In genomic region chr17:27725011-27725410, GRCm38 (mm10) we compare ENCODE assay signal across 15 mouse cellular contexts. TPM values are rescaled to one million over a fixed set of nuclear protein-coding genes. Genes with fewer than 3 reads are reported as not detected.
DNase-seq lines count a peak whose midpoint lies in the region; ATAC-seq and TF ChIP-seq lines count a peak whose summit lies in the region.
"Had no signal": no experiment of that assay in that cellular context is flagged by ENCODE, and none has a peak within 500 bp of the region (broad histone marks: within the 10 kb centered on the region; RNA-seq: fewer than 3 reads in every experiment).

No protein-coding gene starts in this region.

- H3K4me1 ChIP-seq in hindbrain, embryonic 11.5 days (replicated peaks; ENCODE audit: control insufficient read depth, insufficient read depth, low read length), result peaks cover 6% of the 10 kb centered on the region; the same call in 1 of the 2 replicates
- peaks cover 5% of the 10 kb centered on the region; the same call in 1 of the 2 replicates for H3K4me1 ChIP-seq in hindbrain, postnatal 0 days (ENCODE audit: insufficient read depth, low read length)
- peaks cover 20% of the 10 kb centered on the region for H3K4me1 ChIP-seq in midbrain, embryonic 12.5 days
- 0 out of 2 replicates have a peak, but pooled peaks cover 2% of the 10 kb centered on the region for H3K4me1 ChIP-seq in midbrain, embryonic 16.5 days (ENCODE audit: control insufficient read depth, insufficient read depth, low read length)
- H3K4me1 ChIP-seq in hindbrain, embryonic 13.5 days (replicated peaks), result peaks cover 13% of the 10 kb centered on the region
- peaks cover 24% of the 10 kb centered on the region for H3K4me1 ChIP-seq in stomach, embryonic 16.5 days (ENCODE audit: control insufficient read depth, insufficient read depth, low read length)

- no peaks in the 10 kb centered on the region for H3K27me3 ChIP-seq in hindbrain, embryonic 11.5 days (ENCODE audit: control insufficient read depth, insufficient read depth, low read length)
- H3K27me3 ChIP-seq in hindbrain, postnatal 0 days (ENCODE audit: insufficient read depth, low read length), result no peaks in the 10 kb centered on the region
- H3K27me3 ChIP-seq in midbrain, embryonic 12.5 days, result peaks cover 25% of the 10 kb centered on the region
- H3K27me3 ChIP-seq in midbrain, embryonic 16.5 days (ENCODE audit: control insufficient read depth, insufficient read depth, low read depth, low read length), result no peaks in the 10 kb centered on the region
- no peaks in the 10 kb centered on the region for H3K27me3 ChIP-seq in hindbrain, embryonic 13.5 days
- no peaks in the 10 kb centered on the region for H3K27me3 ChIP-seq in stomach, embryonic 16.5 days (ENCODE audit: control insufficient read depth, insufficient read depth, low read length)
- H3K27me3 ChIP-seq: lung, embryonic 15.5 days had no signal

- no peaks in the 10 kb centered on the region for H3K9me3 ChIP-seq in hindbrain, embryonic 11.5 days (ENCODE audit: control insufficient read depth, low read length)
- no peaks in the 10 kb centered on the region for H3K9me3 ChIP-seq in hindbrain, postnatal 0 days (ENCODE audit: low read length)
- H3K9me3 ChIP-seq in midbrain, embryonic 12.5 days, result no peaks in the 10 kb centered on the region
- no peaks in the 10 kb centered on the region for H3K9me3 ChIP-seq in midbrain, embryonic 16.5 days (replicated peaks; ENCODE audit: control insufficient read depth, low read length, poor library complexity, severe bottlenecking)
- no peaks in the 10 kb centered on the region for H3K9me3 ChIP-seq in hindbrain, embryonic 13.5 days
- no peaks in the 10 kb centered on the region for H3K9me3 ChIP-seq in stomach, embryonic 16.5 days (replicated peaks; ENCODE audit: control insufficient read depth, low read length)
- H3K9me3 ChIP-seq: lung, embryonic 15.5 days had no signal

- H3K4me3 ChIP-seq in hindbrain, embryonic 11.5 days (ENCODE audit: low read depth, low read length), result no peak overlapping the region; the same call in 1 of the 2 replicates
- no peak overlapping the region for H3K4me3 ChIP-seq in hindbrain, postnatal 0 days (ENCODE audit: low read length)
- no peak overlapping the region for H3K4me3 ChIP-seq in midbrain, embryonic 12.5 days
- no peak overlapping the region for H3K4me3 ChIP-seq in midbrain, embryonic 16.5 days (ENCODE audit: low read depth, low read length)
- H3K4me3 ChIP-seq in hindbrain, embryonic 13.5 days, result no peak overlapping the region
- H3K4me3 ChIP-seq in stomach, embryonic 16.5 days (replicated peaks; ENCODE audit: low read length), result no peak overlapping the region
- H3K4me3 ChIP-seq: erythroblast, embryonic 14.5 days; lung, embryonic 15.5 days had no signal

- no peak for TF ChIP-seq CTCF in hindbrain, postnatal 0 days (IDR thresholded peaks at IDR 0.05; ENCODE audit: low read depth)

- WGBS in hindbrain, embryonic 11.5 days, result 33% methylated on average over 10 of the region's 10 CpGs
- WGBS in hindbrain, postnatal 0 days, result 37% methylated on average over 10 of the region's 10 CpGs
- 30% methylated on average over 10 of the region's 10 CpGs for WGBS in midbrain, embryonic 12.5 days
- 30% methylated on average over 10 of the region's 10 CpGs for WGBS in midbrain, embryonic 16.5 days
- 28% methylated on average over 10 of the region's 10 CpGs for WGBS in hindbrain, embryonic 13.5 days
- WGBS in stomach, embryonic 16.5 days, result 47% methylated on average over 10 of the region's 10 CpGs

- no peak overlapping the region for H3K27ac ChIP-seq in hindbrain, embryonic 11.5 days (ENCODE audit: low read depth, low read length)
- no peak overlapping the region for H3K27ac ChIP-seq in hindbrain, postnatal 0 days
- H3K27ac ChIP-seq in midbrain, embryonic 12.5 days (replicated peaks), result no peak overlapping the region
- H3K27ac ChIP-seq in midbrain, embryonic 16.5 days (ENCODE audit: low read length), result no peak overlapping the region
- no peak overlapping the region for H3K27ac ChIP-seq in hindbrain, embryonic 13.5 days
- no peak overlapping the region for H3K27ac ChIP-seq in stomach, embryonic 16.5 days (ENCODE audit: low read length)
- H3K27ac ChIP-seq: lung, embryonic 15.5 days had no signal

- no peak for ATAC-seq in hindbrain, embryonic 11.5 days (ENCODE audit: low FRiP score)
- no peak for ATAC-seq in hindbrain, postnatal 0 days
- ATAC-seq in midbrain, embryonic 12.5 days (ENCODE audit: low FRiP score, low read depth), result no peak
- no peak for ATAC-seq in midbrain, embryonic 16.5 days
- ATAC-seq in hindbrain, embryonic 13.5 days (ENCODE audit: low FRiP score), result no peak
- no peak for ATAC-seq in stomach, embryonic 16.5 days (ENCODE audit: insufficient read depth, low FRiP score)
- ATAC-seq: CD4-positive, CD25-positive, alpha-beta regulatory T cell, adult 4 months; Patski had no signal

- H3K9ac ChIP-seq in hindbrain, embryonic 11.5 days (ENCODE audit: low read depth, low read length), result peak overlapping the region; percentile 15; the same call in 1 of the 2 replicates
- no peak overlapping the region for H3K9ac ChIP-seq in hindbrain, postnatal 0 days (replicated peaks; ENCODE audit: low read length)
- no peak overlapping the region for H3K9ac ChIP-seq in midbrain, embryonic 12.5 days (replicated peaks)
- H3K9ac ChIP-seq in midbrain, embryonic 16.5 days (ENCODE audit: low read depth, low read length), result no peak overlapping the region
- 0 out of 2 replicates have a peak overlapping the region, but pooled peaks have one; percentile 16 for H3K9ac ChIP-seq in hindbrain, embryonic 13.5 days
- no peak overlapping the region; the same call in 1 of the 2 replicates for H3K9ac ChIP-seq in stomach, embryonic 16.5 days (ENCODE audit: low read length)
- H3K9ac ChIP-seq: lung, embryonic 15.5 days had no signal

- no peaks in the 10 kb centered on the region for H3K36me3 ChIP-seq in hindbrain, embryonic 11.5 days (ENCODE audit: control insufficient read depth, insufficient read depth, low read length)
- H3K36me3 ChIP-seq in hindbrain, postnatal 0 days (ENCODE audit: insufficient read depth, low read length), result no peaks in the 10 kb centered on the region
- no peaks in the 10 kb centered on the region for H3K36me3 ChIP-seq in midbrain, embryonic 12.5 days
- H3K36me3 ChIP-seq in midbrain, embryonic 16.5 days (ENCODE audit: control insufficient read depth, insufficient read depth, low read length), result no peaks in the 10 kb centered on the region
- no peaks in the 10 kb centered on the region for H3K36me3 ChIP-seq in hindbrain, embryonic 13.5 days
- H3K36me3 ChIP-seq in stomach, embryonic 16.5 days (ENCODE audit: control insufficient read depth, insufficient read depth, low read length), result no peaks in the 10 kb centered on the region
- H3K36me3 ChIP-seq: lung, embryonic 15.5 days had no signal

- DNase-seq in hindbrain, embryonic 11.5 days (ENCODE audit: low spot score), result peak; percentile 24
- DNase-seq in hindbrain, postnatal 0 days (ENCODE audit: low spot score), result no peak
- DNase-seq in thymus, postnatal 14 days, result no peak
- DNase-seq: cerebellum, adult 9-11 months; heart, postnatal 4 days; liver had no signal

- no peak overlapping the region for H3K4me2 ChIP-seq in hindbrain, embryonic 11.5 days (replicated peaks; ENCODE audit: low read depth, low read length)
- H3K4me2 ChIP-seq in hindbrain, postnatal 0 days (ENCODE audit: low read depth, low read length), result no peak overlapping the region
- H3K4me2 ChIP-seq in midbrain, embryonic 12.5 days (replicated peaks), result peak overlapping the region; percentile 15; the same call in 1 of the 2 replicates
- no peak overlapping the region for H3K4me2 ChIP-seq in midbrain, embryonic 16.5 days (ENCODE audit: low read length)
- H3K4me2 ChIP-seq in hindbrain, embryonic 13.5 days, result no peak overlapping the region
- H3K4me2 ChIP-seq in stomach, embryonic 16.5 days (ENCODE audit: low read depth, low read length), result 0 out of 2 replicates have a peak overlapping the region, but pooled peaks have one; percentile 43
- H3K4me2 ChIP-seq: lung, embryonic 15.5 days had no signal

RNA-seq across cellular contexts. Expression of gene Spdef, which starts 3.7 kb away (rescaled TPM):
- polyA plus RNA-seq in hindbrain, embryonic 11.5 days (2014; fragmentation: Nextera tagmentation; extraction: Ambion mirVana), result 0.17 TPM in 1 of 2 replicates, not detected in the other
- 2.1 TPM in 2 replicates for total RNA-seq in hindbrain, postnatal 0 days (2014; rRNA removed)
- polyA plus RNA-seq in hindbrain, postnatal 0 days (2015; fragmentation: Nextera tagmentation; extraction: Ambion mirVana), result 1.7 and 1.8 TPM in 2 replicates
- 0.39 and 0.40 TPM in 2 replicates for polyA plus RNA-seq in midbrain, embryonic 12.5 days (2016; fragmentation: Nextera tagmentation; extraction: Ambion mirVana)
- polyA plus RNA-seq in midbrain, embryonic 16.5 days (2015; fragmentation: Nextera tagmentation; extraction: Ambion mirVana), result 1.5 and 2.6 TPM in 2 replicates
- 0.60 TPM in 2 replicates for polyA plus RNA-seq in hindbrain, embryonic 13.5 days (2015; fragmentation: Nextera tagmentation; extraction: Ambion mirVana)
- 22.5 and 28.4 TPM in 2 replicates for polyA plus RNA-seq in stomach, embryonic 16.5 days (2015; fragmentation: Nextera tagmentation; extraction: Ambion mirVana)
- total RNA-seq: gastrocnemius, adult 8-10 months had no signal
- polyA plus RNA-seq: CD4-positive, CD25-positive, alpha-beta regulatory T cell, adult 4 months; erythroblast, embryonic 14.5 days; Patski had no signal

Comparison
In these comparisons a context has a peak if more than half of its experiments do, and no peak if none do; other contexts are left out.
1. H3K4me2 ChIP-seq: peak in midbrain, embryonic 12.5 days (single experiment) and stomach, embryonic 16.5 days (single experiment); none in hindbrain, embryonic 11.5 days (single experiment), hindbrain, postnatal 0 days (single experiment), midbrain, embryonic 16.5 days (single experiment) and hindbrain, embryonic 13.5 days (single experiment).
2. H3K9ac ChIP-seq: peak in hindbrain, embryonic 11.5 days (single experiment) and hindbrain, embryonic 13.5 days (single experiment); none in hindbrain, postnatal 0 days (single experiment), midbrain, embryonic 12.5 days (single experiment), midbrain, embryonic 16.5 days (single experiment) and stomach, embryonic 16.5 days (single experiment).